Mouse (Mus musculus): ENCODE data around the gene Vash1. TPM values are rescaled to one million over a fixed set of nuclear protein-coding genes. Genes with fewer than 3 reads are reported as not detected.

Gene Vash1
- polyA plus RNA-seq, 1 experiment from 2014 or later: 8.1 TPM

GRCm38 (mm10) chr12:86690700-86691485 lies 12.4 kb downstream of the Vash1 start:
- no peaks in the 10 kb centered on the region for H3K9me3 ChIP-seq (ENCODE audit: low read length)
- H3K4me2 ChIP-seq (replicated peaks; ENCODE audit: low read depth, low read length): no peak overlapping the region
- H3K36me3 ChIP-seq (ENCODE audit: insufficient read depth, low read length): no peaks in the 10 kb centered on the region
- H3K4me1 ChIP-seq (ENCODE audit: insufficient read depth, low read length): peaks cover 11% of the 10 kb centered on the region
- no peak overlapping the region for H3K4me3 ChIP-seq (ENCODE audit: low read length)
- H3K27ac ChIP-seq (ENCODE audit: low read length): peak overlapping the region; percentile 20; the same call in 1 of the 2 replicates
- WGBS: 66% methylated on average over 12 of the region's 12 CpGs
- no peak for ATAC-seq (ENCODE audit: low FRiP score, low TSS enrichment)
- no peak overlapping the region for H3K9ac ChIP-seq (replicated peaks; ENCODE audit: low read length)
- H3K27me3 ChIP-seq (ENCODE audit: insufficient read depth, low read length): no peaks in the 10 kb centered on the region

- ATAC-seq (ENCODE audit: low FRiP score, low TSS enrichment): peak; percentile 58
- H3K36me3 ChIP-seq (ENCODE audit: insufficient read depth, low read length): no peaks in the 10 kb centered on the region
- H3K9ac ChIP-seq (replicated peaks; ENCODE audit: low read length): no peak overlapping the region
- WGBS: 28% methylated on average over 5 of the region's 5 CpGs
- no peak overlapping the region for H3K4me3 ChIP-seq (ENCODE audit: low read length)
- peaks cover 9% of the 10 kb centered on the region for H3K4me1 ChIP-seq (ENCODE audit: insufficient read depth, low read length)
- H3K9me3 ChIP-seq (ENCODE audit: low read length): no peaks in the 10 kb centered on the region
- no peak overlapping the region for H3K27ac ChIP-seq (ENCODE audit: low read length)
- H3K4me2 ChIP-seq (replicated peaks; ENCODE audit: low read depth, low read length): no peak overlapping the region
- H3K27me3 ChIP-seq (ENCODE audit: insufficient read depth, low read length): no peaks in the 10 kb centered on the region
Observed at GRCm38 (mm10) chr12:86692471-86693356, 14.2 kb downstream of the Vash1 start.

GRCm38 (mm10) chr12:86693389-86693788 lies 14.9 kb downstream of the Vash1 start:
- no peak for ATAC-seq (ENCODE audit: low FRiP score, low TSS enrichment)
- H3K27ac ChIP-seq (ENCODE audit: low read length): no peak overlapping the region

GRCm38 (mm10) chr12:86694441-86694840 lies 15.9 kb downstream of the Vash1 start:
- Histone ChIP-seq H3K4me2 (replicated peaks; ENCODE audit: low read depth, low read length) (no peak overlapping the region), H3K36me3 (ENCODE audit: insufficient read depth, low read length) (no peaks in the 10 kb centered on the region), H3K9me3 (ENCODE audit: low read length) (no peaks in the 10 kb centered on the region), H3K4me1 (ENCODE audit: insufficient read depth, low read length) (peaks cover 8% of the 10 kb centered on the region), H3K9ac (replicated peaks; ENCODE audit: low read length) (no peak overlapping the region), H3K4me3 (ENCODE audit: low read length) (no peak overlapping the region), H3K27me3 (ENCODE audit: insufficient read depth, low read length) (no peaks in the 10 kb centered on the region), H3K27ac (ENCODE audit: low read length) (no peak overlapping the region)
- WGBS: 93% methylated on average over 1 of the region's 1 CpGs
- no peak for ATAC-seq (ENCODE audit: low FRiP score, low TSS enrichment)

More at GRCm38 (mm10) chr12:86693389-86693788, 14.9 kb downstream of the Vash1 start:
- Histone ChIP-seq H3K4me3 (ENCODE audit: low read length) (no peak overlapping the region), H3K9ac (replicated peaks; ENCODE audit: low read length) (no peak overlapping the region), H3K4me1 (ENCODE audit: insufficient read depth, low read length) (peaks cover 8% of the 10 kb centered on the region), H3K4me2 (replicated peaks; ENCODE audit: low read depth, low read length) (no peak overlapping the region), H3K9me3 (ENCODE audit: low read length) (no peaks in the 10 kb centered on the region), H3K36me3 (ENCODE audit: insufficient read depth, low read length) (no peaks in the 10 kb centered on the region), H3K27me3 (ENCODE audit: insufficient read depth, low read length) (no peaks in the 10 kb centered on the region)

- no peaks in the 10 kb centered on the region for H3K27me3 ChIP-seq (ENCODE audit: insufficient read depth, low read length)
- H3K9ac ChIP-seq (replicated peaks; ENCODE audit: low read length): no peak overlapping the region
- 86% methylated on average over 2 of the region's 2 CpGs for WGBS
- no peak overlapping the region for H3K4me3 ChIP-seq (ENCODE audit: low read length)
- H3K4me1 ChIP-seq (ENCODE audit: insufficient read depth, low read length): peaks cover 7% of the 10 kb centered on the region; the same call in 1 of the 2 replicates
- no peak for ATAC-seq (ENCODE audit: low FRiP score, low TSS enrichment)
- H3K36me3 ChIP-seq (ENCODE audit: insufficient read depth, low read length): no peaks in the 10 kb centered on the region
- no peaks in the 10 kb centered on the region for H3K9me3 ChIP-seq (ENCODE audit: low read length)
- H3K4me2 ChIP-seq (replicated peaks; ENCODE audit: low read depth, low read length): no peak overlapping the region
- H3K27ac ChIP-seq (ENCODE audit: low read length): no peak overlapping the region
Observed at GRCm38 (mm10) chr12:86697996-86698395, 19.5 kb downstream of the Vash1 start.

GRCm38 (mm10) chr12:86698537-86698936 lies 20.0 kb downstream of the Vash1 start:
- no peaks in the 10 kb centered on the region for H3K36me3 ChIP-seq (ENCODE audit: insufficient read depth, low read length)
- no peaks in the 10 kb centered on the region for H3K9me3 ChIP-seq (ENCODE audit: low read length)
- H3K27ac ChIP-seq (ENCODE audit: low read length): no peak overlapping the region
- no peak for ATAC-seq (ENCODE audit: low FRiP score, low TSS enrichment)
- H3K4me2 ChIP-seq (replicated peaks; ENCODE audit: low read depth, low read length): no peak overlapping the region
- H3K4me1 ChIP-seq (ENCODE audit: insufficient read depth, low read length): peaks cover 5% of the 10 kb centered on the region; the same call in 1 of the 2 replicates
- H3K27me3 ChIP-seq (ENCODE audit: insufficient read depth, low read length): no peaks in the 10 kb centered on the region
- H3K9ac ChIP-seq (replicated peaks; ENCODE audit: low read length): no peak overlapping the region
- no peak overlapping the region for H3K4me3 ChIP-seq (ENCODE audit: low read length)

- Histone ChIP-seq H3K27ac (ENCODE audit: low read length) (no peak overlapping the region), H3K4me2 (replicated peaks; ENCODE audit: low read depth, low read length) (no peak overlapping the region), H3K27me3 (ENCODE audit: insufficient read depth, low read length) (no peaks in the 10 kb centered on the region), H3K9me3 (ENCODE audit: low read length) (no peaks in the 10 kb centered on the region), H3K36me3 (ENCODE audit: insufficient read depth, low read length) (no peaks in the 10 kb centered on the region), H3K4me1 (ENCODE audit: insufficient read depth, low read length) (peaks cover 5% of the 10 kb centered on the region; the same call in 1 of the 2 replicates), H3K4me3 (ENCODE audit: low read length) (no peak overlapping the region), H3K9ac (replicated peaks; ENCODE audit: low read length) (no peak overlapping the region)
- ATAC-seq (ENCODE audit: low FRiP score, low TSS enrichment): no peak
- WGBS: 36% methylated on average over 19 of the region's 19 CpGs
Observed at GRCm38 (mm10) chr12:86699965-86700926, 21.7 kb downstream of the Vash1 start.

GRCm38 (mm10) chr12:86700927-86701310 lies 22.4 kb downstream of the Vash1 start:
- Histone ChIP-seq H3K27ac (ENCODE audit: low read length) (no peak overlapping the region), H3K9me3 (ENCODE audit: low read length) (no peaks in the 10 kb centered on the region), H3K4me3 (ENCODE audit: low read length) (no peak overlapping the region), H3K36me3 (ENCODE audit: insufficient read depth, low read length) (no peaks in the 10 kb centered on the region), H3K27me3 (ENCODE audit: insufficient read depth, low read length) (no peaks in the 10 kb centered on the region), H3K9ac (replicated peaks; ENCODE audit: low read length) (no peak overlapping the region), H3K4me2 (replicated peaks; ENCODE audit: low read depth, low read length) (no peak overlapping the region), H3K4me1 (ENCODE audit: insufficient read depth, low read length) (peaks cover 5% of the 10 kb centered on the region; the same call in 1 of the 2 replicates)
- ATAC-seq (ENCODE audit: low FRiP score, low TSS enrichment): 0 out of 2 replicates have a peak, but pooled peaks have one; percentile 36
- WGBS: 74% methylated on average over 4 of the region's 4 CpGs

GRCm38 (mm10) chr12:86701491-86701890 lies 23.0 kb downstream of the Vash1 start:
- H3K4me3 ChIP-seq (ENCODE audit: low read length): no peak overlapping the region
- no peaks in the 10 kb centered on the region for H3K27me3 ChIP-seq (ENCODE audit: insufficient read depth, low read length)
- H3K36me3 ChIP-seq (ENCODE audit: insufficient read depth, low read length): no peaks in the 10 kb centered on the region
- H3K9me3 ChIP-seq (ENCODE audit: low read length): no peaks in the 10 kb centered on the region
- no peak overlapping the region for H3K9ac ChIP-seq (replicated peaks; ENCODE audit: low read length)
- no peak for ATAC-seq (ENCODE audit: low FRiP score, low TSS enrichment)
- H3K27ac ChIP-seq (ENCODE audit: low read length): no peak overlapping the region
- H3K4me1 ChIP-seq (ENCODE audit: insufficient read depth, low read length): peaks cover 5% of the 10 kb centered on the region; the same call in 1 of the 2 replicates
- no peak overlapping the region for H3K4me2 ChIP-seq (replicated peaks; ENCODE audit: low read depth, low read length)
- 92% methylated on average over 4 of the region's 4 CpGs for WGBS
